Mouse (Mus musculus): Measurements from ENCODE around the gene Tmem269.

- TF ChIP-seq CTCF (IDR thresholded peaks at IDR 0.05; ENCODE audit: control insufficient read depth, insufficient read depth, low read length): no peak
- no peak for TF ChIP-seq POLR2A (IDR thresholded peaks at IDR 0.05; ENCODE audit: borderline replicate concordance, control insufficient read depth, low read depth, low read length)
These were observed 39.7 kb downstream of the Tmem269 start for GRCm38 (mm10) chr4:119178331-119178730.

Data from bone marrow, adult 2 months (tissue).